Mouse (Mus musculus) T-helper 2 cell (primary cell): ENCODE results near the gene Cacna1g.

ENCODE experiments used
- in situ Hi-C: fragments of 300-600 bp; cut with MboI, MseI; formaldehyde crosslinking; loops from one replicate; pipeline ENCODE4 v1.15.1; 2025; ENCODE audit warnings: high pct_unique_total_duplicates

Cacna1g gene

GRCm38 (mm10) chr11:94473707-94474543 lies at the start of gene Cacna1g:
Gene Cacna1g, minus strand, starts transcription at chr11:94474198.
- in situ Hi-C loops, result no loop called here

- in situ Hi-C loops, result no loop called here
Measured at GRCm38 (mm10) chr11:94521219-94521843, 47.3 kb upstream of the Cacna1g start, which contains the start of gene Mycbpap. Gene Mycbpap, minus strand, starts transcription at chr11:94521742.

GRCm38 (mm10) chr11:94513452-94513851 lies 39.5 kb upstream of the Cacna1g start:
- in situ Hi-C loops, result no loop called here

- in situ Hi-C loops, result no loop called here
Measured at GRCm38 (mm10) chr11:94508976-94509375, 35.0 kb upstream of the Cacna1g start.

GRCm38 (mm10) chr11:94501482-94501881 lies 27.5 kb upstream of the Cacna1g start:
- in situ Hi-C loops, result no loop called here

- in situ Hi-C loops, result no loop called here
Measured at GRCm38 (mm10) chr11:94500362-94500761, 26.4 kb upstream of the Cacna1g start.

GRCm38 (mm10) chr11:94499661-94500152 lies 25.7 kb upstream of the Cacna1g start, which contains the start of gene Epn3:
Gene Epn3, minus strand, starts transcription at chr11:94499974.
- in situ Hi-C loops, result loop anchor here (10.0 kb wide), 1 partner anchor 255 kb away; the partner anchor contains the start of gene Wfikkn2

GRCm38 (mm10) chr11:94499035-94499434 lies 25.0 kb upstream of the Cacna1g start:
- in situ Hi-C loops, result loop anchor here (10.0 kb wide), 1 partner anchor 254 kb away; the partner anchor contains the start of gene Wfikkn2

GRCm38 (mm10) chr11:94498093-94498996 lies 24.3 kb upstream of the Cacna1g start:
- in situ Hi-C loops, result loop anchor here (10.0 kb wide), 1 partner anchor 254 kb away; the partner anchor contains the start of gene Wfikkn2

GRCm38 (mm10) chr11:94495415-94495814 lies 21.4 kb upstream of the Cacna1g start:
- in situ Hi-C loops, result loop anchor here (10.0 kb wide), 1 partner anchor 251 kb away; the partner anchor contains the start of gene Wfikkn2

- in situ Hi-C loops, result loop anchor here (5.0 to 10.0 kb wide), 2 partner anchors 144 to 247 kb away; partner anchors contain the start of gene Wfikkn2
Measured at GRCm38 (mm10) chr11:94491749-94492099, 17.7 kb upstream of the Cacna1g start.

GRCm38 (mm10) chr11:94491035-94491748 lies 17.2 kb upstream of the Cacna1g start:
- in situ Hi-C loops, result loop anchor here (5.0 to 10.0 kb wide), 2 partner anchors 144 to 246 kb away; partner anchors contain the start of gene Wfikkn2

GRCm38 (mm10) chr11:94489745-94490144 lies 15.7 kb upstream of the Cacna1g start:
- in situ Hi-C loops, result loop anchor here (5.0 to 10.0 kb wide), 2 partner anchors 142 to 245 kb away; partner anchors contain the start of gene Wfikkn2

- in situ Hi-C loops, result no loop called here
Measured at GRCm38 (mm10) chr11:94488767-94489533, 15.0 kb upstream of the Cacna1g start.

GRCm38 (mm10) chr11:94486001-94486400 lies 12.0 kb upstream of the Cacna1g start, which contains the start of gene Spata20:
Gene Spata20, minus strand, starts transcription at chr11:94486179.
- in situ Hi-C loops, result no loop called here

- in situ Hi-C loops, result no loop called here
Measured at GRCm38 (mm10) chr11:94485223-94485622, 11.2 kb upstream of the Cacna1g start.

- in situ Hi-C loops, result no loop called here
Measured at GRCm38 (mm10) chr11:94484636-94485035, 10.6 kb upstream of the Cacna1g start.

- in situ Hi-C loops, result no loop called here
Measured at GRCm38 (mm10) chr11:94483921-94484320, 9.9 kb upstream of the Cacna1g start.

- in situ Hi-C loops, result no loop called here
Measured at GRCm38 (mm10) chr11:94483436-94483835, 9.4 kb upstream of the Cacna1g start.
